Mouse (Mus musculus): ENCODE results near the gene Prrt1. TPM values are rescaled to one million over a fixed set of nuclear protein-coding genes. Genes with fewer than 3 reads are reported as not detected.

Gene Prrt1
- total RNA-seq, 1 experiment from 2014 or later: not detected

DNA sequence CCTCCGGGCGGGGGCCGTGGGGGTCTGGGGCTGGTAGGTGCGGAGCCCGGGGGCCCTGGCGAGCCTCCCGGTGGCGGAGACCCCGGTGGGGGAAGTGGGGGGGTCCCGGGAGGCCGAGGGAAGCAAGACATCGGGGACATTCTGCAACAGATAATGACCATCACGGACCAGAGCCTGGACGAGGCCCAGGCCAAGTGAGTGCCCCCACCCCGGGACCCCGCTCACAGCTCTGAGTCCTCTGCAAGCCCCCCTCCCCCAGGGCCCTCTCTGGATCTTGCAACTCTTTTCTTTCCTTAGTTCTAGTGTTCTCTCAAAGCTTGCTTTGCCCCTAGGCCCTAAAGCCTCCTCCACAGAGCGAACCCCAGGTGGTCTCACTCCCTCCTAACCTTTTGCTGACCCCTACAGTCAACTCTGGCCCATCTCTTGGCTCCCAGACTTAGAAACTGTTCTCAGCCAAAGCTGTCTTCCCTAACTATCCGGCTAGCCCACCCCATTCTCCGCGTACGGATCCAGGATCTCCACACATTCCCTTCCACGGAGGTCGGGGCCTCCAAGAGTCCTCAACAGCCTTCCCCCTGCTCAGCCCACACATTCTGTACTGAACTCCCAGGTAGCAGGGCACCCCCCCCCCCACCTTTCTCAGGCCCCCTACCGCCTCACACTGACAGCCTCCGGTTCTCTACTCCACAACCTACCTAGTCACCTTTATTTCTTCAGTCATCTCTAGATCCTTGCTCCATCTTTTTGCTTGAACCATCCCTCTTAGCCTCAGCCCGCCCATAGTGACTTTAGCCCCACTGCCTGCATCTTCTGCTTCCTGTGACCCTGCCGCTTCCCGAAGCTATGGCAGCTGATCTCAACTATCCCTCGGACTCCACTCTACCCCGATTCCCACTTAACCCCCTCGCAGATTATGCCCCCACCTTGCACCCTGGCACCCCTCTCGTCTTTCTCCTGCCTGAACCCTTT lies 36.5 kb upstream of the Prrt1 start:
- ATAC-seq (replicated peaks in 1 of 2; ENCODE audit: insufficient read depth in 1 of 2, low FRiP score in 2 of 2, low TSS enrichment in 1 of 2, low read depth in 1 of 2, poor library complexity in 2 of 2, severe bottlenecking in 2 of 2): no peak

DNA sequence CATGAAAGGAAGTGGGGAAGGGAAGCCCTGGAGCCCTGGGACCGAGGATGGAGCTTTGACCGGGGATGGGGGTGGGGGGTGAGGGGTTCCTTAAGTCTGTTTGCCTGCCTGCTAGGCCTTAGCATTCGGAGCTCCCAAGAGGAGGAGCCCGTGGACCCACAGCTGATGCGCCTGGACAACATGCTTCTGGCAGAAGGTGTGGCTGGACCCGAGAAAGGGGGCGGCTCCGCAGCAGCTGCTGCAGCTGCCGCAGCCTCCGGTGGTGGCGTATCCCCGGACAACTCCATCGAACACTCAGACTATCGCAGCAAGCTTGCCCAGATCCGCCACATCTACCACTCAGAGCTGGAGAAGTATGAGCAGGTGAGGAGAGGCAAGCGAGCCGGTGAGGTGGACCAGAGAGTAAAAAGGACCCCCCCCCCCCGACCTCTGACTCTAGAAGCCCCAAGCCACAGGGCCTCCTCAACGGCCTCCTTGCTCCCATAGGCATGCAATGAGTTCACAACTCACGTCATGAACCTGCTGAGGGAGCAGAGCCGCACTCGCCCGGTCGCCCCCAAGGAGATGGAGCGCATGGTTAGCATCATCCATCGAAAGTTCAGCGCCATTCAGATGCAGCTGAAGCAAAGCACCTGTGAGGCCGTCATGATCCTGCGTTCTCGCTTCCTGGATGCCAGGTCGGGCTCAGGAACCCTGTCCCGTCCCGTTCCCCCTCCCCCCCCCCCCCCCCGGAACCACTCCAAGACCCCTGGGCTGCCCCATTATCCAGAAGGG lies 35.4 kb upstream of the Prrt1 start:
- ATAC-seq (replicated peaks in 1 of 2; ENCODE audit: insufficient read depth in 1 of 2, low FRiP score in 2 of 2, low TSS enrichment in 1 of 2, low read depth in 1 of 2, poor library complexity in 2 of 2, severe bottlenecking in 2 of 2): no peak

DNA sequence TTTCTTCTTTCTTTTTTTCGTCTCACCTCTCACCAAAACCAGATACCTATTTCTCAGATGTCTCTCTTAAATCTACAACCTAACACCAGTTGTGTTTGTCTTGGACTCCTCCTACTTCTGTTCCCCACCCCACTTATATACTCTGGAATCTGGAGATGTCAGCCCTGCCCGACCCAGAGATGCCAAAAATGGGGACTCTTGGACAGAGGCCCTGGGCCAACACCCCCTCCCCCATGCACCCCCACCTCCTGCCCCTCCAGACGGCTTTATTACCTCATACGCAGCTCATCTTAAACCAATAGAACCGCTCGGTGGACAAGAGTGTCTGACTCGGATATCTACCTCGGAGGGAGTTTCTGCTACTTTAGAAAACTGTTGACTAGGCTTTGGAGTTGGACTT lies 33.2 kb upstream of the Prrt1 start:
- no peak for ATAC-seq (replicated peaks in 1 of 2; ENCODE audit: insufficient read depth in 1 of 2, low FRiP score in 2 of 2, low TSS enrichment in 1 of 2, low read depth in 1 of 2, poor library complexity in 2 of 2, severe bottlenecking in 2 of 2)

DNA sequence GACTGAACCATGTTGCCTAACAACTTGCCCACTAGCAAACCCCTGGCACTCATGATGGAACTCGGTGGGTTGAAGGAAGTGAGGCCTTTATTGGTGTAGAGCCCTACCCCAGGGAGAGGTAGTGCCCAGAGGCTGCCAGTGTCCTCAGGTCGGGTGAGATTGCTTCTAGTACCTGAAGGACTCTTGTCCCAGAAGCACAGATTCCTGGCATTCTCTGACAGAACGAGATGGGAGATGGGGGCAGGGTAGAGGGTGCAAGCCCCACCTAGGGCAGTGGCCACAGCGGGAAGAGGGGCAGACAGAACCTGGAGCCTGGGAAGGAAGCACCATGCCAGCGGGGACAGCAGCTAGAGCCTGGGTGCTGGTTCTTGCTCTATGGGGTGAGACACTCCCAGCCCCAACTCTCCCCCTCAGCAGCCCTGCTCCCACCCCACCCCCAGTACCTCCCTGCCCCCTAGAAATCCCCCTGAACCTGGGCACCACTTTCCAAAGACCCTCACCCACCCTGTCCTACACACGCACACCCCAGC lies 31.7 kb upstream of the Prrt1 start, which contains the start of gene Ager:
TSS of gene Ager (plus strand) at position 297 of the 530 bp plus-strand sequence.
- no peak for ATAC-seq (replicated peaks in 1 of 2; ENCODE audit: insufficient read depth in 1 of 2, low FRiP score in 2 of 2, low TSS enrichment in 1 of 2, low read depth in 1 of 2, poor library complexity in 2 of 2, severe bottlenecking in 2 of 2)

DNA sequence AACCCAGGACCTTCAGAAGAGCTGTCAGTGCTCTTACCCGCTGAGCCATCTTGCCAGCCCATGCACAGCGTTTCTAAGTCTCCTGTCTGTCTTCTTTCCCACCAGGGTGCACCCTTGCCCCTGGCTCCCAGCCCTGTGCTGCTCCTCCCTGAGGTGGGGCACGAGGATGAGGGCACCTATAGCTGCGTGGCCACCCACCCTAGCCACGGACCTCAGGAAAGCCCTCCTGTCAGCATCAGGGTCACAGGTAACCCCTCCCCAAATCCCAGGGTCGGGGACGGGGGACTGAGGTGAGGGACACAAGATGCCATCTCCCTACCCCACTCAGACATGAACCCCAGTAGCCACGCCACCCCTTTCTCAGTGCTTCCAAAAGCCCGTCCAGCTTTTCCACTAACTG lies 29.4 kb upstream of the Prrt1 start:
- no peak for ATAC-seq (replicated peaks in 1 of 2; ENCODE audit: insufficient read depth in 1 of 2, low FRiP score in 2 of 2, low TSS enrichment in 1 of 2, low read depth in 1 of 2, poor library complexity in 2 of 2, severe bottlenecking in 2 of 2)

DNA sequence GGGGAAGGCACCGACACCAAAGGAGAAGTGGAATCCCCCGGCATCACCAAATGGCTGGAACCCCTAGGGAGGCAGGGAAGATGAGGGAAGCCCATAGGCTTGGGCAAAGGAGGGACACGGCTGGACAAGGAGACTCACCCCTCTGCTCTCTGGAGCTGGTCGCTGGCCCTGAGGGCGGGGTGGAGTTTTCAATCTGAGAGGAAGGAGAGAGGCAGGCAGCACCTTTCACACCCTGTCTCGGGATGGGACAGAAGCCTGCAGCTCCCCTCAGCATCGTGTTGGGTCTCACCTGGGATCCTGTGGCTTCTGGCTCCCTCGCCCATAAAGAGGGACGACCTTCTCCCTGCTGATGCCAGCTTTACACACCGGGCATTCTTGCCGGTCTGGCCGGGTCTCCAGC lies 27.5 kb upstream of the Prrt1 start:
- ATAC-seq (replicated peaks in 1 of 2; ENCODE audit: insufficient read depth in 1 of 2, low FRiP score in 2 of 2, low TSS enrichment in 1 of 2, low read depth in 1 of 2, poor library complexity in 2 of 2, severe bottlenecking in 2 of 2): no peak

DNA sequence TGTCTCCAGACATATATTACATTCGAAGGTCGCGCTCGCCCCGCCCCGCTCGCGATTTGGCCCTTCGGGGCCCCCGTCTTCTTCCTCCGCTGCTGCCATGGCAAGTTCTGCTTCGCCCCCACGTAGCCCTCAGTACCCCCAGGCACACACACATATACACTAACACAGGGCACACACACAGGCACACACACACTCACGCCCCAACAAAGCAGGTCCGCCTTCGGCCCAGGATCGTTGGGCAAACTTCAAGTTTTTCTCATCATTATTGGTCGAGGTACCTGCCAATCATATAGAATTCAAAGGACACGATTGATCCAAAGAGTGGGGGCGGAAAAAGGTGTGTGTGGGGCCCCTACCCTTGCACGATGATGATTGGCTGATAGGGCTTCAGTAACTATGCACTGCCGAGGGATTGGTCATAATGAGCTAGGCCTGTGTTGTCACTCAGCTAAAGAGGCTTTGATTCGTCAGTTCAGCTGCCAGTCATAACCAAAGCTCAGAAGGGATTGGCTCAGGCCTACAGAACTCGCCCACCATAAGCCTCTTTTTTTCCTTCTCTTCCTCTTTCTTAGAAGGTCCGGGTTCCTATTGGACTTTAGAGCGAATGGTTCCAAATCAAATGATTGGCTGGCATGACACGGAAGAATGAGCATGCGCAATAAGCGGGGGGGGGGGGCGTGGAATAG lies 25.8 kb upstream of the Prrt1 start, which contains the start of gene Rnf5:
TSS of gene Rnf5 (minus strand) at position 316 of the 686 bp plus-strand sequence.
- ATAC-seq (replicated peaks in 1 of 2; ENCODE audit: insufficient read depth in 1 of 2, low FRiP score in 2 of 2, low TSS enrichment in 1 of 2, low read depth in 1 of 2, poor library complexity in 2 of 2, severe bottlenecking in 2 of 2): peak; percentile 81

DNA sequence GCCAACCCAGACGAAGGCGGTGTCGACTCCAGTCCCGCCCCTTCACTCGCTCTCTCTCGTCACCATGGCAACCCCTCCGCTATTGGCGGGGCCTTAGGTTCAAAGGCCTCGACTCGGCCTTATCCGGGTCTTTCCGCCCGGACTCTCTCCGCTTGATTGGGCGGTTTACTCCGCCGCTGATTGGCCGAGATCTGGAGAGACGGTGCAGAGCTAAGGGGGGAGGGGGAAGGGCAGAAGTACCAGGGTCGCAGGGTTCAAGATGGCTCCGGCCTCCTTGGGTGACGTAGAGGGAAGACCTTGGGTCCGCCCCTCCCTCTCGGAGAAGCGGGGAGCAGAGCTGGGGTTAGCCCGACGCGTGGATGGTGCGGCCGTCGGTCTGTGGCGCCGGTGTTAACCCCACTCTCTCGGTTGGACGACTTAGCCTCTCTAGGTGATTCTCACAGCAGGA lies 25.2 kb upstream of the Prrt1 start, which contains the start of gene Agpat1:
TSS of gene Agpat1 (plus strand) at position 202 of the 448 bp plus-strand sequence.
- ATAC-seq (replicated peaks in 1 of 2; ENCODE audit: insufficient read depth in 1 of 2, low FRiP score in 2 of 2, low TSS enrichment in 1 of 2, low read depth in 1 of 2, poor library complexity in 2 of 2, severe bottlenecking in 2 of 2): peak; percentile 73 to 77

DNA sequence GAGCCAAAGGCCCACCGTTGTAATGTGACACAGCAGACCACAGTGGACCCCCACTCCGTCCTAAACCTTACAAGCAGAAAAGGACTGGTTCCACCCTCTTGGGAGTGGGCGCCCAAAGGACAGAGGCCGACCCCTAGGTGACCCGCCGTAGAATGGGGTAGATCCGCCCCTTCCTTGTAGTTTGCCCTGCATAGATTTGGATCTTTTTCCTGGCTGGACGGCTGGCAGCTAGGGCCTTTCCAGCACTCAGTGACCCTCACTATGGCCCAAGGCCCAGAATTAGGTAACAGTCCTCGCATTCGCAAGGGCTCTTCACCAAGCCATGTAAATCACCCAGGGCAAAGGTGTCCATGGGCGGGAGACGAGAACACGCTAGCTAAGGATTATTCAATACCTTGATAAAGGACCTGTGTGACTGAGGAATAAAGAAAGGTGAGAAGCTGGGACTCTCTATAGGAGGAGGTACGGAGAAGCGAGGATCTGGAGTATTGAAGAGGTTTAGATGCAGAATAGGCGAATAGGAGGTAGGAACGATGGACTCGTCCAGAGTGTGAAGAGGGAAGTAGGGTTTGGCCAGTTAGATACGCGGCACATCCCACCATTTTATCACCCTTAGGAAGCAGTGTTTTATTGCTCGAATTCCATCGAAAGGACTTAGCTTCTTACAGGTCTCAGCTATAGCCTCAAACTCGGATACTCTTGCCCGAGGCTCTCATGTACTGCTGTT lies 24.7 kb upstream of the Prrt1 start:
- ATAC-seq (replicated peaks in 1 of 2; ENCODE audit: insufficient read depth in 1 of 2, low FRiP score in 2 of 2, low TSS enrichment in 1 of 2, low read depth in 1 of 2, poor library complexity in 2 of 2, severe bottlenecking in 2 of 2): no peak

DNA sequence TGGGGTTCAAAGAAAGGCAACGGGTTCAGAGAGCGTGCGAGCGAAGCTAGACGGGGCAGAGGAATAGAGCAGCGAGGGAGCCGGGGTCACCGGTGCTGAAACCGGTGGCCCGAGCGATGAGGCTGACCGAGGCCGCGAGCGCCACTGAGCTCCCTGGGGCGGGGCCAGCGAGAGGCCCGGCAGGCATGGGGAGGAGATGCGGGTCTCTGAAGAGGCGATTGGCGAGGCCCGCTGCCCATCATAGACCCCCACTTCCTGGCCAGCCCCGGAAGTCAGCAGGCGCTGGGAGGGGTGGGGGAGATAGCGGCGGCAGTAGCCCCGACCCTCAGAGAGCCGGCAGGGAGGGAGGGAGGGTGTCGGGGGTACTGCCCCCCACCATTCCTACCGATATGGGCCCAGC lies 23.7 kb upstream of the Prrt1 start:
- peak; percentile 12 to 44; a peak in 2 of 4 replicates for ATAC-seq (replicated peaks in 1 of 2; ENCODE audit: insufficient read depth in 1 of 2, low FRiP score in 2 of 2, low TSS enrichment in 1 of 2, low read depth in 1 of 2, poor library complexity in 2 of 2, severe bottlenecking in 2 of 2)

DNA sequence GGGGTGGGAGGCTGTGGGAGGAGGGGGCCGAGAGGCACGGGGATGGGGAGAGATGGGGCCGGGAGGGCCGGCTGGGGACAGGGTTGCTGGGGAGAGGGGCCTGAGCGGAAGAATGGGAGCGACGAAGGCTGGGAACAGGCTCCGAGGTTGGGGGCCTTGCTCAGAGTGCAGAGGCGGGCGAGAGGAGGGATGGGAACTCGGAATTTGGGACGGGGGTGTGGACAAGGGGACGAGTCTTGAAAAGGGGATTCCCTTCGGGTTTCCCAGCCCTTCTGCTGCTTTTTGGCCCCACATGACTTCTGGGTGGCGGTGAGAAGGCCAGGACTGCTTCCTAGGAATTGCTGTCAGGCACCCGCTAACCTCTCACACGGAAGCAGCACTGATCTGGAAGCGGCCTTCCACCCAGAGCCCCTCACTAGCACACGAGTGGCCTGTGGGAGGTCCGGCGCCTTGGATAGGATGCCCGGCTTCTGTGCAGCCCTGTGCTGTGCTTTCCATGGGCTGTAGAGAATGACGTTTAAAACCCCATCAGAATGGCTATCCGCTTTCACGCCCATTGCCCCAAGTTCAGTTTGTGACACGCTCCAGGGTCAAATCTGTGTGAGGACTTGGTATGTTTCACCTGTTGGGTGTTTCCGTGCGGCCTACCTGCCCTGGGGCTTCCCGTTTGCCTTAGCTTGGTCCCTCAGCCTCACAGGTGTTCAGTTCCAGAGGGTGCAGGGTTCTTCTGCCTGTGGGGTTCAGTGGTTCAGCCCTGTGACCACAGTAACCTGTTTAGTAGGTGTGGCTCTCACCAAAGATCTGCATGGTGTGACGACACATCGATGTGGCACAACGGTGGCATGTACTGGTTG lies 22.9 kb upstream of the Prrt1 start:
- no peak for ATAC-seq (replicated peaks in 1 of 2; ENCODE audit: insufficient read depth in 1 of 2, low FRiP score in 2 of 2, low TSS enrichment in 1 of 2, low read depth in 1 of 2, poor library complexity in 2 of 2, severe bottlenecking in 2 of 2)

DNA sequence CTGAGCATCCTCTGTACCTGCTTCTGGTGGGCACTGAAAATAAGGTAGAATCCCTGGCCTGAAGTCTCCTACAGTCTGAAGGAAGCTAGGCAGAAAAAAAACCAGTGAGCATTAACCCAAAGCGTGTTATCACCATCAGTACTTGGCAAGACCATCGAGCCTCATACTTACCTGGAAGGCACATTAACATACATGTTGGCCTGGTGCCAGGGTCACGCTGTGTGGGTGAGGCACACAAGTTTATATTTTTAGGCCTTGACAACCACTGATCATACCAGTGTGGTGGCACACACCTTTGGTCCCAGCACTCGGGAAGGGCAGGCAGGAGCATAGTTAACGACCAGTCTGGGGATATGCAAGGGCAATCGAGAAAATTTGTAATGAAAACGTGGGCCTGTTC lies 21.3 kb upstream of the Prrt1 start:
- ATAC-seq (replicated peaks in 1 of 2; ENCODE audit: insufficient read depth in 1 of 2, low FRiP score in 2 of 2, low TSS enrichment in 1 of 2, low read depth in 1 of 2, poor library complexity in 2 of 2, severe bottlenecking in 2 of 2): no peak

DNA sequence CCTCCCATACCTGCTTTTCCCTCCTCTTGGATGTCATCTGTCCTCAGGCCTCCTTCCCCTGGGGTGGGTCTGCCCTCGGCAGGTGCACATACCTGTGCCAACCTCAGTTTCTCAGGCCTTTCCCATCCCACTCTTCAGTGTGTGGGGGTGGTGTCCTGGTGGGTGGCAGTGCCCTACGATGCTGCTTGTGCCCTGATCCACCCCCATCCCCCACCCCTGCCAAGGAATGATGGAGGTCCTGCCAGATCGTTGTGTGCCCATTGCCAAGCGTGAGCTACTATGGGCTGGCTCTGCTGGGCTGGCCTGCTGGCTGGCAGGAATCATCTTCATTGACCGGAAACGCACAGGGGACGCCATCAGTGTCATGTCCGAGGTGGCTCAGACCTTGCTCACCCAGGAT lies 18.3 kb upstream of the Prrt1 start:
- no peak for ATAC-seq (replicated peaks in 1 of 2; ENCODE audit: insufficient read depth in 1 of 2, low FRiP score in 2 of 2, low TSS enrichment in 1 of 2, low read depth in 1 of 2, poor library complexity in 2 of 2, severe bottlenecking in 2 of 2)

DNA sequence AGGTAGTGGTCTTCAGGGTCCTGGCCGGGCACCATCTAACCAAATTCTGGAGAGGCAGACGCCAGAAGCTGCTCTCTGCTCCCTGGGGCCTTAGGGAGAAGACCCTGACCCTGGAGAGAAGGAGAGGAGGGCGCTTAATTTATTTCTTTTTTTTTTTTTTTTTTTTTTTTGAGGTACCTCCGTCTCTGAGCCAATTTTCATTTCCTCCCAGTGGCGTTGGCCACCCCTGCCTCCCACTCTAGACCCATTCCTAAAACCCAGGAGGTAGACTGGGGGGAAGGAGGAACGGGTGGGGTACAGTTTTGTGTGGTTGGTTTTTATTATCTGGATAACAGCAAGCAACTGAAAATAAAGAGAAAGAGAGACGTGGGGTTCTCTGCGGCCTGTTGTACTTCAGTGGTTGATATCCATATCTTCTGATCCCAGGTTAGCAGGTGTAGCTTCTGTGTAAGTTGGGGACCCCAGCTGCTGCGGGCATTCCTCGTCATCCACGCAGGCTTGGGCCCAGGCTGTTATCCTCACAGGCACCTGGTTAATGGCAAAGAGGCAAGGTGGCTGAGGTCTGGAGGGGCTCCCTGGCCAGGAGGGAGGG lies 16.2 kb upstream of the Prrt1 start:
- no peak for ATAC-seq (replicated peaks in 1 of 2; ENCODE audit: insufficient read depth in 1 of 2, low FRiP score in 2 of 2, low TSS enrichment in 1 of 2, low read depth in 1 of 2, poor library complexity in 2 of 2, severe bottlenecking in 2 of 2)

DNA sequence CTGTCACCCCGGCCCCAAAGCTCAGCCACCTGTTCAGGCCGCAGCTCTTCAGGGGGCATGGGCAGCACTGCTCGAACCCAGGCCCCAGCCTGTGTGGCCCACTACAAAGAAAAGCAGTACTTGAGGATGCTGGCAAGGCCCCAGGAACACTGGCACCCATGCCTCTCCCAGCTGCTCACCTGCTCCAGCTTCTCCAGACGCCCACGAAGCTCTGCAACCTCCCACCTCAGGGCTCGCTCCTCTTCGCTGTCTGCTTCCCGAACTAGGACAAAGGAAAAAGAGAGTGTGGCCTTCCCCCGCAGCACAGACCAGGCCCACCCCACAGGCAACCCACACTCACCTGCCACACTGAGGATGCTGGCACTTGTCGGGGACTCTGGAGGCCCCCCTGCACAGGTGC lies 15.5 kb upstream of the Prrt1 start:
- no peak for ATAC-seq (replicated peaks in 1 of 2; ENCODE audit: insufficient read depth in 1 of 2, low FRiP score in 2 of 2, low TSS enrichment in 1 of 2, low read depth in 1 of 2, poor library complexity in 2 of 2, severe bottlenecking in 2 of 2)

DNA sequence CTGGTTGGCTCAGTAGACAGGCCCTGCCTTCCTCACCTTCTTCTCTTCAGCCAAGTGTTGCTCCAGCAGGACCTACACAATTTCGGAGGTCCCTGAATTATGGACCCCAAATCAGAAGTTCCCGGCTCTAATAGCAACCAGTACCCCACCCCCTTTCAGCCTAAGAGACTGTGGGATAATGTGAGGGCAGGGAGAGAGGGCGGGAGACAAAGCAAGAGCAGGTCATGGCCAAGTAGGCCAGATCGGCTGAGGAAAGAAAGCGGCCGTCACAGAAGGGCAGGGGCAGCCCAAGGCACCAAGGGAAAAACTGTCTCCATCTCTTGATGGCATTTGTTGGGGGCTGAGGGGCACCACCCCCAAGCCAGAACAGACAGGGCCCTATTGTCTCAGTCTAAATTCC lies 13.5 kb upstream of the Prrt1 start, which contains the start of gene Egfl8:
TSS of gene Egfl8 (minus strand) at position 101 of the 400 bp plus-strand sequence.
- ATAC-seq (replicated peaks in 1 of 2; ENCODE audit: insufficient read depth in 1 of 2, low FRiP score in 2 of 2, low TSS enrichment in 1 of 2, low read depth in 1 of 2, poor library complexity in 2 of 2, severe bottlenecking in 2 of 2): no peak
